Mouse (Mus musculus) hindbrain, embryonic 14.5 days (tissue): Measurements from ENCODE around the gene Cacng8. TPM values are rescaled to one million over a fixed set of nuclear protein-coding genes. Genes with fewer than 3 reads are reported as not detected.
A peak's percentile ranks its signal among the peaks of the same experiment; 100 is the strongest.

Experiments used
- ATAC-seq: fragments of 200-750 bp; cut with Nextera tagmentation; 2 replicates; pipeline ENCODE4 v1.8.0; 2017; ENCODE audit warnings: moderate number of reproducible peaks, mild to moderate bottlenecking, moderate TSS enrichment, moderate library complexity; ENCODE audit not compliant: low FRiP score
- DNase-seq: peaks from one replicate; pipeline ENCODE4 v3.0.0-alpha.2; 2015; ENCODE audit warnings: low spot score
- H3K27ac ChIP-seq: fragments of 300-500 bp; sonication (generic); 2 replicates; pipeline ENCODE4 v1.5.1; 2014; ENCODE audit warnings: mild to moderate bottlenecking, moderate library complexity
- H3K27me3 ChIP-seq: fragments of 300-500 bp; sonication (generic); 2 replicates; pipeline ENCODE4 v1.6.1; 2014; ENCODE audit warnings: mild to moderate bottlenecking, low read length, mixed read lengths; ENCODE audit not compliant: control insufficient read depth, insufficient read depth
- H3K36me3 ChIP-seq: fragments of 300-500 bp; sonication (generic); replicated peaks from 2 replicates; pipeline ENCODE4 v1.6.1; 2014; ENCODE audit not compliant: control insufficient read depth, insufficient read depth
- H3K4me1 ChIP-seq: fragments of 300-500 bp; sonication (generic); replicated peaks from 2 replicates; pipeline ENCODE4 v1.6.1; 2014; ENCODE audit warnings: antibody characterized with exemption, low read length, mixed read lengths; ENCODE audit not compliant: control insufficient read depth, insufficient read depth
- H3K4me2 ChIP-seq: fragments of 300-500 bp; sonication (generic); replicated peaks from 2 replicates; pipeline ENCODE4 v1.6.1; 2014; ENCODE audit warnings: mild to moderate bottlenecking, moderate library complexity
- H3K4me3 ChIP-seq: fragments of 300-500 bp; sonication (generic); replicated peaks from 2 replicates; pipeline ENCODE4 v1.5.1; 2014; ENCODE audit warnings: mild to moderate bottlenecking, low read length
- H3K9ac ChIP-seq: fragments of 300-500 bp; sonication (generic); 2 replicates; pipeline ENCODE4 v1.6.1; 2014
- H3K9me3 ChIP-seq: fragments of 300-500 bp; sonication (generic); 2 replicates; pipeline ENCODE4 v1.6.1; 2016; ENCODE audit warnings: low read length; ENCODE audit not compliant: control insufficient read depth
- WGBS: fragments of 180-500 bp; shearing (Covaris S2); extraction: QIAGEN DNeasy Blood & Tissue Kit; methylation state at CpG from one replicate; pipeline ENCODE4 v1.1.7; 2014; 5-methylcytosine and 5-hydroxymethylcytosine counted together
- polyA plus RNA-seq: library from polyadenylated mRNA; unstranded; fragments of >200 nt; fragmentation: Nextera tagmentation; extraction: Ambion mirVana; gene quantifications from 2 replicates; pipeline ENCODE4 v1.2.1, GENCODE M21; 2014

The Cacng8 gene
- polyA plus RNA-seq, 1 experiment from 2014 or later: 11.5 TPM

DNA sequence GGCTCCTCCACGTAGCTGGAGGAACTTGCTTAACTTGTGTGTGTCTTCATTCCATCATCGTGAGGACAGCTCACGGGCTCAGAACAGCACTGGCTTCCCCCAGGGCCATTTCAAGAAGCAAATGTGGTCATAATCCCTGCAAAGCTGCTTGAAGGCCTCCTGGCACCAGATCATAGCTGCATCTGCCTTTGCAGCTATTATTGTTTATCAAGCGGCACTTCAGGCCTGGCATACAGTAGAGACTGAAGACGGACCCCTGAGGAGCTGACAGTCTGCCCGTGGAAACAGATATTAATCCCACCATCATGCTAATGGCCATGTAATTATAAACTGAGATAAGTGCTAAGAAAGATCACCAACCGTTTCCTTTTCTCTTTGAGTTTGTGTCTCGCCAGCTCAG is 50.0 kb downstream of the Cacng8 start:
- Histone ChIP-seq H3K4me3 (no peak overlapping the region), H3K27ac (no peak overlapping the region)
- no peak for ATAC-seq

DNA sequence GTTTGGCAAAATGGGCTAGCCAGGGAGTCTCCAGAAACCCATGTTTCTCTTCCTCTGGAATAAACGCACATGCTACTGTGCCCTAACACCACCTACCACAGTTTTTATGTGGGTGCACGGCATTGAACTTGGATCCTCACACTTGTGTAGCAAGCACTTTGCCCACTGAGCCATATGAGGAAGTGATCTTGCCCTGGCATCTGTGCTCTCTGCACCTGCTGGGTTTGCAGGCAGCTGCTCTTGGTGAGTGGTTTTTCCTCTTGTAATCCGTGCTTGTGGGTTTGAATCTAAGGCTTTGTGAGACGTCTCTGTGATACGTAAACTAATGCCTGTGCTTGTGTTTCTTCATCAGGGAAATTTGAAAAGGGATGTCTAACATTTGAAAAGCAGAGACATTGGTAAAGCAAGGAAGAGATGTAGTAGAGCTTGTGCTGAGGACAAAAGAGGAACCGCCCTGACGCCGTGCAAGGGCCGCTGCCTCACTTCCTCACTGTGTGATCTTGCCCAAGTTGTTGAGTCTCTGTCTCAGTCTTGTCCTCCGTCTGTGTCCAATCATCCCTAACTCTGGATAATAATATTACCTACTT is 52.1 kb downstream of the Cacng8 start:
- H3K4me3 ChIP-seq: no peak overlapping the region
- H3K27ac ChIP-seq: no peak overlapping the region
- H3K9ac ChIP-seq: no peak overlapping the region
- no peaks in the 10 kb centered on the region for H3K4me1 ChIP-seq
- H3K9me3 ChIP-seq: no peaks in the 10 kb centered on the region
- no peak overlapping the region for H3K4me2 ChIP-seq
- H3K27me3 ChIP-seq: no peaks in the 10 kb centered on the region
- H3K36me3 ChIP-seq: no peaks in the 10 kb centered on the region
- 86% methylated on average over 10 of the region's 10 CpGs for WGBS
- no peak for ATAC-seq
- no peak for DNase-seq

More for the DNA sequence above, 50.0 kb downstream of the Cacng8 start:
- Histone ChIP-seq H3K9me3 (no peaks in the 10 kb centered on the region), H3K27me3 (no peaks in the 10 kb centered on the region), H3K9ac (no peak overlapping the region), H3K4me2 (no peak overlapping the region), H3K36me3 (no peaks in the 10 kb centered on the region), H3K4me1 (no peaks in the 10 kb centered on the region)
- WGBS: 59% methylated on average over 8 of the region's 8 CpGs
- DNase-seq: no peak

- H3K27me3 ChIP-seq: no peaks in the 10 kb centered on the region
- H3K36me3 ChIP-seq: no peaks in the 10 kb centered on the region
- H3K4me1 ChIP-seq: no peaks in the 10 kb centered on the region
- 82% methylated on average over 3 of the region's 3 CpGs for WGBS
- ATAC-seq: no peak
- H3K27ac ChIP-seq: no peak overlapping the region
- no peak for DNase-seq
- no peak overlapping the region for H3K4me3 ChIP-seq
- H3K9ac ChIP-seq: no peak overlapping the region
- no peaks in the 10 kb centered on the region for H3K9me3 ChIP-seq
- H3K4me2 ChIP-seq: no peak overlapping the region
Measured at GRCm38 (mm10) chr7:3444678-3445077, 54.2 kb downstream of the Cacng8 start.

GRCm38 (mm10) chr7:3446584-3446983 is 56.1 kb downstream of the Cacng8 start:
- ATAC-seq (no peak), DNase-seq (no peak)
- Histone ChIP-seq H3K27ac (no peak overlapping the region), H3K4me3 (no peak overlapping the region), H3K4me2 (no peak overlapping the region), H3K4me1 (no peaks in the 10 kb centered on the region), H3K9ac (no peak overlapping the region; the same call in 1 of the 2 replicates), H3K9me3 (no peaks in the 10 kb centered on the region), H3K27me3 (no peaks in the 10 kb centered on the region), H3K36me3 (no peaks in the 10 kb centered on the region)
- 80% methylated on average over 3 of the region's 3 CpGs for WGBS

DNA sequence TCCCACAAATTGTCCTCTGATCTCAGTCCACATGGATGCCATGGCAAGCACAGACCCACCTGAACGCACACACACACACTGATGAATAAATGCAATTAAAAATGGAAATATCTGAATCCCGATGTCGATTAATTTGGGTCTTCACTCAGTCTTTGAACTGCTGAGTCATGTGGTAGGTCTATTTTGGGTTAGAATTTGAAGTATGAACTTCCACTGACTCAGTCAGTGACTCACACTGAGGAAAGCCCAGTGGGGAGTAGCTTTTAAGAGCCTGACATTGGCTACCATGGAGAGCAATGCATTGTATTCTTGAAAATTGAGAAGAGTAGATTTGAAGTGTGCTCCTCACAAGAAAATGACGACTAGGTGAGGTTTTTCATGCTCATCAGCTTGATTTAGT is 56.5 kb downstream of the Cacng8 start:
- Histone ChIP-seq H3K9ac (no peak overlapping the region), H3K9me3 (no peaks in the 10 kb centered on the region), H3K4me1 (no peaks in the 10 kb centered on the region), H3K27me3 (no peaks in the 10 kb centered on the region), H3K36me3 (no peaks in the 10 kb centered on the region), H3K4me2 (no peak overlapping the region), H3K27ac (no peak overlapping the region), H3K4me3 (no peak overlapping the region)
- ATAC-seq: no peak
- DNase-seq: no peak
- 77% methylated on average over 4 of the region's 4 CpGs for WGBS

GRCm38 (mm10) chr7:3448737-3449454 is 58.4 kb downstream of the Cacng8 start:
- ATAC-seq: peak; percentile 84; the same call in 1 of the 2 replicates
- WGBS: 21% methylated on average over 15 of the region's 15 CpGs
- Histone ChIP-seq H3K27me3 (no peaks in the 10 kb centered on the region), H3K4me3 (no peak overlapping the region), H3K27ac (no peak overlapping the region), H3K9me3 (no peaks in the 10 kb centered on the region), H3K4me1 (no peaks in the 10 kb centered on the region), H3K9ac (no peak overlapping the region), H3K4me2 (no peak overlapping the region), H3K36me3 (no peaks in the 10 kb centered on the region)
- peak; percentile 86 for DNase-seq

GRCm38 (mm10) chr7:3450671-3451070 is 60.2 kb downstream of the Cacng8 start:
- no peaks in the 10 kb centered on the region for H3K9me3 ChIP-seq
- no peak for DNase-seq
- no peak overlapping the region for H3K27ac ChIP-seq
- no peak for ATAC-seq
- WGBS: 78% methylated on average over 5 of the region's 5 CpGs
- H3K4me2 ChIP-seq: no peak overlapping the region
- H3K36me3 ChIP-seq: no peaks in the 10 kb centered on the region
- H3K9ac ChIP-seq: no peak overlapping the region
- H3K4me1 ChIP-seq: no peaks in the 10 kb centered on the region
- no peak overlapping the region for H3K4me3 ChIP-seq
- no peaks in the 10 kb centered on the region for H3K27me3 ChIP-seq

- H3K27me3 ChIP-seq: no peaks in the 10 kb centered on the region
- no peaks in the 10 kb centered on the region for H3K36me3 ChIP-seq
- H3K9me3 ChIP-seq: no peaks in the 10 kb centered on the region
- no peak overlapping the region for H3K27ac ChIP-seq
- no peak overlapping the region for H3K9ac ChIP-seq
- 55% methylated on average over 6 of the region's 6 CpGs for WGBS
- no peak overlapping the region for H3K4me2 ChIP-seq
- DNase-seq (no peak), ATAC-seq (no peak)
- no peak overlapping the region for H3K4me3 ChIP-seq
- no peaks in the 10 kb centered on the region for H3K4me1 ChIP-seq
Measured at GRCm38 (mm10) chr7:3451161-3451560, 60.7 kb downstream of the Cacng8 start.

GRCm38 (mm10) chr7:3452821-3453485 is 62.5 kb downstream of the Cacng8 start:
- DNase-seq (no peak), ATAC-seq (no peak)
- H3K27me3 ChIP-seq: no peaks in the 10 kb centered on the region
- no peaks in the 10 kb centered on the region for H3K36me3 ChIP-seq
- H3K4me2 ChIP-seq: no peak overlapping the region
- H3K4me3 ChIP-seq: no peak overlapping the region
- WGBS: 60% methylated on average over 12 of the region's 12 CpGs
- H3K9ac ChIP-seq: no peak overlapping the region
- no peaks in the 10 kb centered on the region for H3K4me1 ChIP-seq
- H3K9me3 ChIP-seq: no peaks in the 10 kb centered on the region
- no peak overlapping the region for H3K27ac ChIP-seq
